Mouse (Mus musculus): ENCODE measurements around the gene Lrmda.

Lrmda gene

DNA sequence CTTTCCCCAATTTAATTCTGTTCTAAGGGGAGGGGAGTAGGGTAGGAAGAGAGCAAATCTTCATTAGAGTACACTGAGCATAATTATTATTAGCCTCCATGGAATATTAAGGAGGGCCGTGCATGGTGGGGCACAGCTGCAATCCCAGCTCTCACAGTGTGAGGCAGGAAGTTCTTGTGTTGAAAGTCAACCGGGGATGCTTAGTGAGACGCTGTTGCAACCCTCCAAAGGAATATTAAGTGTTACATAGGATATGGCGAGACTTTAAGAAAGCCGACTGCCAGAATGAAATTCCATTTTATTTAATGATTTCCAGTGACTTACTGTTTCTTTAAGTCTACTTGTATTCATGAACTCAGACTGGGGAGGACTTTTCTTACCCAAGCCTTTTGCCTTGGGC is 23.9 kb downstream of the Lrmda start:
- DNase-seq (ENCODE audit: low read depth): no peak

DNA sequence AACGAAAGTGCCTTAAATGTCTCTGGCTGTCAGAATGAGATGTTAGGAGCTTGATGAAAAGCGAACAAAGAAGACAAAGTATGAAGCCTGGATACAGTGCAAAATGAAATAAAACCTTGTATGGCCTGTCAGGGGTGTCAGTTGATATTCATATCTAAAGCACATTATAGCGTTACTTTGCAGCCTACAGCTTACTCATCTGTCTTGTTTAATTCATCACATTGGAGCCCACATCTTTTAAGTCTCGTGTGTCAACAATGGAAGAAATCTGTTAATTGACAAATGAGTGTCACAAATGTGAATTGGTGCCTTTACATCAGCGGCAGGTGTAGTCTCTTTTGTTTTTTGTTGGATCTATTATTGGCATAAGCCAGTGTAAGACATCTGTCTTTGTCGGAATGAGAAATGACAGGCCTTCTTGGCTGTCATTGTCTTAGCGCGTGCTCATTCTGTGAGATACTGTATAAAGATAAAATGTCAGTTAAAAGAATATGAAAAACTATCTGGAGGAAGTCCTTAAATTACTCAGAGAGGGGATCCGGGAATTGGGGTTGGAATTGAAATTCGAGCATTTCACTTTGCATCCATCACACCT is 26.8 kb downstream of the Lrmda start:
- no peak for DNase-seq (ENCODE audit: low read depth)

DNA sequence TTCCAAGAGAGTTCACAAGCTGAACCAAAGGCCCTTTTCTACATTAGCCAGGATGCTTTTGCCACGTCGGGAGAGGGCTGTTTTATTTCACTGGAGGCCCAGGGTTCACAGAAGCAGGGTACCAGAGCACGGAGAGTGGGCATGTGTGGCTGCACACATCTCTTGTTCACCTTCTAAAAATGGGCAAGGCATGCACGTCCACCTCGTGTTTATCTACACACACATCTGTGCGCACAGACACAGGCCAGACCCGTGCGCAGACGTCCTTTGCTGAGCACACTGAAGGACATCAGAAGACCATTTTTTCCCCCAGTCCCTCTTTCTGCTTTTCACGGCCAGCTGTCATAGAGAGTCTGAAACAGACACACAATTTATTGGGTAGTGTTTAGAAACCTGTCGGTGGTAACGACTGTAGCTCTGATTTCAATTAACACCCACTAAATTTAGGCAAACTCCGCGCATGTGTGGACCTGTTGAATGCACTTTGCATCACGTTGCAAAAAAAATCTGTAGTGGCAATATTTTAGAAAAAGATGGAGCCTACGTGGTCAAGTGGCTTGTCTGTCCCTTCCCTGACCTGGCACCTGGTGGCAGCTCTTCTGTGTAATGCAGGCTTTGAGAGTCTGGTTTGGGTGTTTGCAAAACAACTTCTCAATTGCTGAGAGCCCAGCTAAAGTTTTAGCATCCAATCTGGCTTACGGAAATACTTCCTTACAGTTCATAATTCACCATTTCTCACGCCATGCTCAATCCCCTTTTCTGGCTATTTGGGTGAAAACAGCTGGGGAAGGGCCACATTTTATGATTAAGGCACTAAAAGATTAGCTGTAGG is 28.8 kb downstream of the Lrmda start:
- no peak for DNase-seq (ENCODE audit: low read depth)

DNA sequence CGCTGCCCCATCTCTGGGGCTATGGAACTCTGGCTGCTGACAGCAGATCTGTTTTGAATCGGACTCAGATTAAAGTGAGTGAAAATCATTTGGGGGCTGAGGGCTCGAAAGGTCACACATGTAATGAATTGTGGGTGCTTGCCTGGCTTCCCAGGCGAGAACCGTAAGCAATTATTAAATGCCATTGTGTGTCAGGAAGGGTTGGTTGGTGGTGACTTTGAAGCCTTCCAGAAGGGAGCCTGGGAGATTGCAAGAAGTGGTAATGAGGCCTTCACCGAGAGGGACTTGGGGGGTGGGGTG is 29.3 kb downstream of the Lrmda start:
- no peak for DNase-seq (ENCODE audit: low read depth)

DNA sequence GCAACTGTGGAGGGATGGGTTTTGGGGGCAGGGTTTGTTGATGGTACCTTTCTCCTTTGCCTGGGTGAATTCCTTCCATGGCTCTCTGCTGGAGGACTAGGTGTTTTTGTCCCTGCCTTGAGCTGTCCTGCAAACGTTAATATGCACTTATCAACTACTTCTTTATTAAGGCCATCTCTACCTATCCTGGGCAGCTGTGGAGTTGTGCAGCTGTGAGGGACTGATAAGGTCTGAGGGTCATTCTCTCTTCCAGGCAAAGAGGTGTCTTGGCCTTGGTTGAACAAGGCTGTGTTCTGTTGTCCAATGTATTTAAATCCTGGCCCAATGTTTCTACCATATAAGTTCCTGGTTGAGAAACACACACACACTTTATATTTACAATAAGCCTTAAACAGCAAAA is 29.8 kb downstream of the Lrmda start:
- DNase-seq (ENCODE audit: low read depth): no peak

DNA sequence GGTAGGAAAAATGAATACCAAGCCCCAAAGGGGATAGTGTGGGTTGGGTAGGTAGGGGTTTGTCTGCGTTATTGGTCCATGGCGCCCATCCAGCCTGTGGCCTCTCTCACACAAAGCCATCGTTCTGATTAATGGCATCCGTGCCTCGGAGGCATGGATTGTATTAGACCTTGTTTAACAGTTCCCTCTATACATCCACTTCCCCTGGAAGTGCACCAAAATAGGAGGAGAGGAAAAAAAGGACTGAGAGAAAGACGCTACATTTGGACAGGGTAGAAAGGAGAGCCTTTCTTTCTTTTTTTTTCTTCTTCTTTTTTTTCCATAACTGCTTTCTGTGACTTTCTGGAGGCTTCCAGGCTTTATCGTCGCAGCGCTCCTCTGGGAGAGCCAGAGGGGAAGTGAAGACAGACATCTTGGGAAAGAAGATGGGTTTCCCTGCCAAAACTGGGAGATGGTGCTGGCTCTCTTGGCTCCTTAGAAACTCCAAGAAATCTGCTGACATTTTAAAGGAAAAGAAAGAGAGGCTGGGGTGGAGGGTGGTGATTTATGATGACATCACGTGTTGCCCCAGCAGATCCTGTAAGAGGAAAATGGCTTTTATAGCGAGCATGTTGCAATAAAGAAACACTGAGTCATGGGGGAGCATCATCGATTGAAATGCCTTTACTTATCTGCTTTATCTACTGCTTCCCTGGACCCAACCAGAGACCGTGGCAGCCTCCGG is 32.6 kb downstream of the Lrmda start:
- DNase-seq (ENCODE audit: low read depth): no peak

DNA sequence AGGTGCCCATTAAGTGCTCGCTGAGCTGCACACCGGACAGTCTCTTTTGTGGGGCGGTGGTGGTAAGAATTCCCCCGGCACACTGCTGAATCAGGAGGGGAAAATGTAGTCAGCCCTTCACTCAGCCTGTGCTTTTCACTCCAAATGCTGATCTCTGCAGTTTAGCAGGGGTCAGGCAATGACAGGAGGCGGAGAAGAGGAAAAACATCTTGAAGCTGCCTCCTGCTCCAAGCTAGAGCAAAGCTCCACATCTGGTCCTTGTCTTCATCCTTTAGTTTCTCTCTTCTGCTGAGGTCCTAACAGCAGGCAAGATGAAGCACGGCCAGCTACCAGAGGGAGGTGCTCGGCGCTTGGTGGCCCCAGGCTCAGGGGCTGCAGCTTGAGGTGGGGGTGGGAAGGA is 36.1 kb downstream of the Lrmda start:
- DNase-seq (ENCODE audit: low read depth): no peak

DNA sequence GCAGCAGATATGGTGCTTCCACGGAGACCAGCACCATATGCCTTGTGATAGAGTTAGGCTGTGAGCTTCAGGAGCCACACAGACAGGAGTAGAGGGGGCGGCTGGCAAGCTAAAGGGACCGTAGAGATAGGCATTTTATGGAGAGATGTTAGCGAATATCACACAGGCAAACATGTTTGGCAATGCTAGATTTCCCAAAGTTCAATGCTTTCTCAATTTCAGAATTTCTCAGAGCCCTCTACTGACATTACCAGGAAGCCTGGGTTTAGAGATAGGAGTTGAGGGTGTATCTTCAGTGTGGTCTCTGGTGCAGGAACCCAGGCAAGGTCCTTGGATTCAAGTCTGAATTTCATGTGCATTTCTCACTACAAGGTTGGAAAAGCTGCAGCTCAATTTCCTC is 36.7 kb downstream of the Lrmda start:
- no peak for DNase-seq (ENCODE audit: low read depth)

DNA sequence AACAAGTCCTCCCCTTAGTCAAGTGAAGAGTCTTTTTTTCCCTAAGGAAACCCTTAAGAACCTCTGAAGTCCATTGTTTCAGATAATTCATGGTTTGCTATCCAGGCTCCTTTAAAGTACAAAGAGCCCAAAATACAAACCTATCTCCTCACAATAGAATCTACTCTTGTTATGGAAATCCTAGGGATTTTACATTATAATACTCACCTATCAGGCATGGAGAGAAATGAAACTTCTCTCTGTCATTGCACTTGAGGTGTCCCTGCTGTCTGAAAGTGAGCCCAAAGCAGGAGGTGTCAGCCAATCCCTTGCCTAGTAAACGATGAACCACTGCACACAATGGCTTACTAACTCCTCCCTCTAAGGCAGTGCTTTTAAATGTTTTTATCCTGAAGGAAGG is 39.2 kb downstream of the Lrmda start:
- DNase-seq (ENCODE audit: low read depth): no peak

DNA sequence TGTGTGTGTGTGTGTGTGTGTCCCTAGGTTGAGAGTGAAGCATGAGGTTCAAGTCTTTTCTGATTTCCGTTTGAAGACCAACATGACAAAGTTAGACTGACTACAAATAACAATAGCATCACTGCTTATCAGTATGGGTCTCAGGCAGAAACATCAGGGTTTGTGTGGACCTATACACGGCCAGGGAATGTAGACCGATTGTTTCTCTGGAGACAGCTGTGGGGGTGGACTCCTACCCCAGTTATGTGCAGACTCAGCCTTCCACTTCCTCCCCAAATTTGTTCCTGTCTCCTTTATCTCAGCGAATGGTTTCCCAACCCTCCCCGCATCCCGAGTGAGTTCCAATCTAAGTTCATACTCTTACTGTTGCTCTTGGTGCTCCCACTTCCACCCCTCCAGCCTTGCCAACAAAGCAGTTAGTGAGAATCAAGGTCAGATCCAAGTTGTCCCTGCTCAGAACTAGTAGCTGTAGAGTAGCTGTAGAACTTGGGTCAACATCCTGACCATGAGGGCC is 39.9 kb downstream of the Lrmda start:
- DNase-seq (ENCODE audit: low read depth): no peak

DNA sequence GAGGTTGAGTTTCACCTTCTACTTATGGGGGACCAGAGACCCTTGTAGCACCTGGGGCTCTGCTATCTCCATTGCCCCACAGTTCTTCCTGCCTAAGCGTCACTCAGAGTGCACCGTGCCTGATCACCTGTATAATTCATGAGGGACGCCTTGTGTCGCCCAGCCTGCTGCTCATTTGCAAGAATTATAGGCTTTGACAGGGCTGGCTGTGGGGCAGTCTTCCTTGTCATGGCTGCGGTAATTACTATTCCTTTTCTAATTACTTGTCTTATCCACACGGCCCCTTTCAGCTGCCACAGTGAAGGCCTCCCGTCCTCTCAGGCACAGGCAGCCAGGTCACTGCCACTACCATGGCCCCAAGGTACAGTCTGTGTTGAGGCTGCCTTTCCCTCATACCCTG is 41.3 kb downstream of the Lrmda start:
- DNase-seq (ENCODE audit: low read depth): no peak

DNA sequence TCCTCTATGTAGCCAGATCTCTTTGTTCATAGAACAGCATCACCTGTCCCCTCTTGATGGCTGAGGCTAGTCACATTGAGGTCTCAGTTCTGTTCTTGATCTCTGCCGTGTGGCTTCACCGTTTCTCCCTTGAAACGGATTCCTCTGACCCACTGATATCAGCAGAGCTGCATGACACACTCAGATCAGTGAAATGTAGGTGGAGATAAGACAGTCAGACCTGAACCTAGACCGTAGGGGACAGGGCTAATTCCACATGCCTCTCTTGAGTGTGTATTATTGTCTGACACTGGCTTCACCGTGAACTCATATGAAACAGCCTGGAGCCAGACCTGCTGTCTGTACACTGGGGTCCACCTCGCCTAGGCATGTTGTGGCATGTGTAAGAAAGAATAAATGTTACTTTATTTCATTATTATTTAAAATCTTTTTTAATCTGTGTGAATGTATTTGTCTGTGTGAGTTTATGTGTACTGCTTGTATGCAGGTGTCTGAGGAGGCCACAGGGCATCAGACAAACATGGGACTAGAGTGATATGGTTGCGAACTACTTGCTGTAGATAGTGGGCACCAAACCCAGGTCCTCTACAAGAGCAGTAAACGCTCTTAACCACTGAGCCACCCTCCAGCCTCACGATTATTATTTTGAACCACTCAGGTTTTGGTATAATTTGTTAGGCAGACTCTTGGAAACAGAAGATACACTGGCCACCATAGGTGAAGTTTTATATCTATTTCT is 42.8 kb downstream of the Lrmda start:
- no peak for DNase-seq (ENCODE audit: low read depth)

DNA sequence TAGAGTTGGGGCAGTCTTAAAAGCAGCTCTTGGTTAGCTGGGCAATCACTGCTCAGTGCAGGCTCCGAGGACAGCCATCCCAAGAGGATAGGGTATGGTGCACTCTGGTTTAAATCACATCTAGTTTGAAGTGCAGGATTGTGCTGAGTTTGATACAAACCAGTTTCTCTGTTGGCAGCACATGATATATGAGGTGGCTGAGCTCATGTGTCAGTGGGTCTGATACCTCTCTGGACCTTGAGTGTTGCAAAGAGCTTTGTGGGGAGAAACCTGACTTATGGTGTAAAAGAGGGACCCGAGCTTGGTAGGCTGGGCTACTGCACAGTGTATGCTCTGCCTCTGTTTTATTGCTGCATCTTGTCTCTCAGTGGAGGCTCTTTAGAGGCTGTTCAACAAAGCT is 49.7 kb downstream of the Lrmda start:
- DNase-seq (ENCODE audit: low read depth): no peak

DNA sequence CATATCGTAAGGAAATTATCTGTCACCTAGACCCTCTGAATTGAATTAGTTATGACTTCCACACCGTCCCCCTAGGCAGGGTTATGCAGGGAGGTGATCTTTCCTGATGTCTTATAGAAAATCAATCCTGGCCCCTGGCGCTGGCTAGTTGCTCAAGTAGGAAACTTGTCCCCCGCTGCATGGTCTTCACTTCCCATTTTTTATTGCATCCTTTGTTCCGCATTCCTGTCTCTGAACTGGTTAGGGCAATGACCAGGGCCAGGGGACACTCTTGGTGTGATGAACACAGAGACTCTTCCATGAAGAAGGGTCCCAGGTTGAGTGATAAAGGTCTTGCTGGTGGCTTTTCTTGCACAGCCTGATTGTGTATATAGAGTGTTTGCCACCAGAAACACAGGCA is 53.9 kb downstream of the Lrmda start:
- DNase-seq (ENCODE audit: low read depth): no peak

DNA sequence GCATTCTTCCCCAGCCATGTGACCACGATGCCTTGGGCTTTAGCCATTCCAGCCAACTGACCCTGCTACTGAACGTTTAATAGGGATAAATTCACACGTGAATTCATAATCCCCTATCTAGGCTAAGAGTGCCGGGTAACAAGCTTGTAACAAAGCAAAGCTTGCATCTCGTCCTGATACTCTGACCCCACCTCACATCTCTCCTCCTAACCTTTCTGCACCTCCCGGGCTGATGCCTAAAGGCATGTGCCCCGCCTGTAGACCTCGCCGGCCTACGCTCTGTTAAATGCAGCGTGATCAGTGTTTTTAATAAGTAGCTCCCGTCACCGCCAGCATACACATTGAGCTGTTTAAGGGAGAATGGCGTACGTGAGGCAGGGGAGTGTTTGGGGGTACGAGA is 54.7 kb downstream of the Lrmda start:
- no peak for DNase-seq (ENCODE audit: low read depth)

DNA sequence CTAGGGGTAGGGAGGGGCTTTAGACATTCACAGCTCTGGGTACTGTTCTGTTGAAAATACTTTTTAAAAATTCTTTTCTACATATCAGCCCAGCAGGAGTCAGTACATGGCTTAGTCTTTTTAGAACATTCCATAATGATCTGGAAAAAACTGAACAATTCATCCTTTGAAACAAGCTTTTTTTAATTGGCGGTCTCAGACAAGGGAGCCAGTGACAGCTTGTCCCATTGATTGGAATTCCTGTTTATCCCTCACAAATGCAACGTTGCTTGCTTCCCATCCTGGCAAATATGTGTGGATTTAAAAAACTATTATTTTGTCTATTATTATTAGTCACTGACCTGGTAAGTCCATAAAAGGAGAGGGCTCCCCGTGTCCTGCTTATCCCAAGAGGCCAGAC is 64.4 kb downstream of the Lrmda start:
- DNase-seq (ENCODE audit: low read depth): no peak

DNA sequence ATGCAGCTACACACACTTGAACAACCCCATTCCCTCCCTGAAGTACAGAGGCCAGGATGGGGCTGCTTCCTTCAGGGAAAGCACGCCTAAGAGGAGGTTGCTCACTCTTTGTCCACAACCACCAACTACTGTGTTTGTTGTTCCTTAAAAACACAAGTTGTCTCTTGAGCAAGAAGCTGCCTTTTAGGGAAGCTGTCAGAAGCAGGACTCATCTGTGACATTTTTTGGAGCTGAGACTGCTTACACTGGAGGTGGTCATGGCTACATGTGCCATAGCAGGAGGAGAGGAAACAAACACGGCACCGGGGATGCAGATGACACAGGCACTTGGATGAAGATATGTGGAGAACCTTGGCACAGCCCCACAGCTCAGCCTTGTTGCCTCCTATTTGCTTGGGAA is 65.9 kb downstream of the Lrmda start:
- DNase-seq (ENCODE audit: low read depth): no peak

DNA sequence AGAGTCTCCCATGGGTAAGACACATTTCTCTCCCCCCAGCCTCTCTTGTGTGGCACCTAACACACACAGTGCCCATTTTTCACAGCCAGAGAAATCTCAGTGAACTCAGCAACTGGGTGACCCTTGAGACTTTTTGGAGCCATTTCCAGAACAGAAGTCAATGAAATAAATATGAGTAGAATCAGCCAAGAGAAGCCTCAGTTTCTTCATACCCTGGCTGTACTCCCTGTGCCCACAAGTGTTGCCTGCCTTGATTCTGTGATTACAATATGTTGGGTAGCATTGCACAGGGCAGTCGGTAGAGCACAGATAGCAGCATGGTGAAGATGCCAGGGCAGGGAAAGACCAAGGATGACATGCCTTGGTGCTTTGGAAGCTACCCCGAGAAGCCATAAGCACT is 69.1 kb downstream of the Lrmda start:
- DNase-seq (ENCODE audit: low read depth): no peak

DNA sequence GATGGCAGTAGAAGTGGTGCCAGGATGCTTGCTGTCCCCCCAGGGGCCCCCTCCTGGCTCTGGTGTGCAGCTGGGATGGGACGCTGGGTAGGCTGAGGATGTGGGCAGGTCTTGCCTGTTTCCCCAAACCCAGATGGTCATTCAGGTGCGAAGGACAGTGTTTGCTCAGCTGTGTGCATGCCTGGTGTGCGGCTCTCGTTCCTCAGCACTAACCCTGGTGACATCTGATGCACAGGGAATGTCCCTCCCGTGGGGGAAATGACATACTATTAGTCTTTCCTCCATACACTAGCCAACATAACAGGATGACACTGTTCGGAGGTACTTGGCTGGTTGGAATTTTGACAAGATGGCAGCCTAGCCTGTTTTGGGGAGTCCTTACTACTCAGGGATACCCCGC is 69.8 kb downstream of the Lrmda start:
- DNase-seq (ENCODE audit: low read depth): no peak

DNA sequence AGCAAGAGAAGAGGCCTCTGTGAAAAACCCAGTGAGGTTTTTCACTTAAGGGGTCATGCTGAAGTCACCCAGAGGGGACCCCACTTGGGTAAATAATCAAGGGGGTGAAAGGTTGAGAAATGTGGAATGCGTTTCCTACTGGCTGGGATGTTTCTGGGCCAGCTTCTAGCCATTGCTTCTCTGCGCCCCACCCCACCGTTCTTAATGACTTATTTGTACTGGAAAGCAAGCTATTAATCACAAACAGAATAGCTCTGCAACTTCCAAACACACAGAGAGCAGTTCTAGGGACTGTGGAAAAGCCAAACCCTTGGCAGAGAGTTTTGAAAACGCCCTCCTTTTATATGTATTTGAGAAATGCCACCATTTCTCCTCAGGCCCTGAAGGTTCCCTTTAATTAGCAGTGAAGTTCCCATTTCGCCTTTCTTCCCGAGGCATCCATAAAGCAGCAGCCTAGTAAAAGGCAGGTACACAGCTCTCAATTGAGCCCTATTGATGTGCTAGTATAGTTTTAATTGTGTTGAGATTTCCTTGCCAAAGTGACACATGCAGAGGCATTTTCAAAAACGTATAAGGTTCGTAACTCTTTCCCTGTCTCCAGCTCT is 70.5 kb downstream of the Lrmda start:
- no peak for DNase-seq (ENCODE audit: low read depth)

DNA sequence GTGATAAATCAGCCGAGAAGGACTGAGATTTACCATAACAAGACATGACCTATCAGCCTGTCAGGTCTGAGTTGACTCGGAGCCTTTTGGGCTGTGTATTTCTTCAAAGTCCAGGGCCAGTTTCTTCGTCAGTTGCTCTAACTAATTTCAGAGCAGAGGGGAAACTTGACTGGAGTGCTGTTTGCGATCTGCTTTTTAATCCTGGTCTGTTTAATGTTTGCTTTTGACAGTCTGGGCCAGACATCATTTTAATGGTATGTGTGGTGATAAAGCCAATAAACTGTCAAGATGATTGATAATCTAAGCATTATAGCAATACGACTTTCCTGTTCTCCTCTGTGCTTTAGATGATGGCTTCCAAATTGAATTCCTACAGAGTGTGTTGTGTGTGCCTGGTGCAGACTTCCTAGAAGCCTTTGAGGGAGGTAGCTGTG is 71.3 kb downstream of the Lrmda start:
- DNase-seq (ENCODE audit: low read depth): no peak

DNA sequence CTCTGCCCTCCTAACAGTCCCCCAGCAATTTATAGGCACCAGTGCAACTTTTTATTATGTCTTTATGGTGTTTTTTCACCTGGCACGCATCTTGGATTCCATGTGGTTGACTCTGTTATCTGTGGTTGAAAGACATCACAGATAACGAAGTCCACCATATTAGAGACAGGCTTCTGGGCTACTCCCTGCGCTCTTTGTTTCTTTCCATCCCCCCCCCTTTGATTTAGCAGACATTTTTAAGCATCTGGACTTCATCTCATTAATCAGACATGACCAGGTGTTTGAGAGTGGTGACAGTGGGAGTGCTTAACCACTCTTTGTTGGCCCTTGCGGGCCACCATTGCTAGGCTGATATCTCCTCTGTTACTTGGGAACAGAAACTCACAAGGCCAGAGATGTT is 71.8 kb downstream of the Lrmda start:
- DNase-seq (ENCODE audit: low read depth): no peak
